Mouse (Mus musculus): ENCODE data around the gene Sppl2b. TPM values are rescaled to one million over a fixed set of nuclear protein-coding genes. Genes with fewer than 3 reads are reported as not detected.

The Sppl2b gene
- polyA plus RNA-seq, 1 experiment from 2014 or later = 28.4 TPM

DNA sequence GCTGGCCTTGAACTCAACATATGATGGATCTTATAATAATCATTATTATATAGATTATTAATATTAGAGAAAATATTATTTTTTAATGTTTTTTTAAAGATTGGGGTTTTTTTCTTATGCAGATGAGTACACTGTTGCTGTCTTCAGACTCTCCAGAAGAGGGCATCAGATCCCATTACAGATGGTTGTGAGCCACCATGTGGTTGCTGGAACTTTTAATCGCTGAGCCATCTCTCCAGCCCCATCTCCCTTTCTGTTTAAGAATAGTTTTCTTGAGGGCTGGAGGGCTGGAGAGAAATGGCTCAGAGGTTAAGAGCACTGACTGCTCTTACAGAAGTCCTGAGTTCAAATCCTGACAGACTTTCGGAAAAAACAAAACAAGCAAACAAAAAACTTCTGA is 33.1 kb upstream of the Sppl2b start:
- Histone ChIP-seq H3K4me1 (ENCODE audit: control insufficient read depth, insufficient read depth, low read length) (0 out of 2 replicates have a peak, but pooled peaks cover 2% of the 10 kb centered on the region), H3K9ac (ENCODE audit: low read length) (no peak overlapping the region), H3K4me3 (ENCODE audit: low read length) (no peak overlapping the region), H3K4me2 (ENCODE audit: low read depth, low read length) (no peak overlapping the region), H3K27me3 (ENCODE audit: control insufficient read depth, insufficient read depth, low read length) (no peaks in the 10 kb centered on the region), H3K36me3 (ENCODE audit: control insufficient read depth, insufficient read depth) (no peaks in the 10 kb centered on the region), H3K9me3 (replicated peaks; ENCODE audit: control insufficient read depth, low read length) (no peaks in the 10 kb centered on the region), H3K27ac (ENCODE audit: low read length) (no peak overlapping the region)
- ATAC-seq (replicated peaks; ENCODE audit: extremely low read depth, insufficient read depth, low FRiP score) = no peak
- 47% methylated on average over 2 of the region's 2 CpGs for WGBS

- Histone ChIP-seq H3K27ac (ENCODE audit: low read length) (no peak overlapping the region), H3K36me3 (ENCODE audit: control insufficient read depth, insufficient read depth) (no peaks in the 10 kb centered on the region), H3K4me1 (ENCODE audit: control insufficient read depth, insufficient read depth, low read length) (peaks cover 2% of the 10 kb centered on the region; the same call in 1 of the 2 replicates), H3K9ac (ENCODE audit: low read length) (no peak overlapping the region), H3K27me3 (ENCODE audit: control insufficient read depth, insufficient read depth, low read length) (no peaks in the 10 kb centered on the region), H3K4me2 (ENCODE audit: low read depth, low read length) (no peak overlapping the region), H3K4me3 (ENCODE audit: low read length) (no peak overlapping the region), H3K9me3 (replicated peaks; ENCODE audit: control insufficient read depth, low read length) (no peaks in the 10 kb centered on the region)
- ATAC-seq (replicated peaks; ENCODE audit: extremely low read depth, insufficient read depth, low FRiP score) = no peak
- 89% methylated on average over 5 of the region's 5 CpGs for WGBS
These were observed 32.5 kb upstream of the Sppl2b start for GRCm38 (mm10) chr10:80822528-80822927.

GRCm38 (mm10) chr10:80823316-80823715 is 31.8 kb upstream of the Sppl2b start:
- no peak overlapping the region for H3K4me2 ChIP-seq (ENCODE audit: low read depth, low read length)
- H3K27me3 ChIP-seq (ENCODE audit: control insufficient read depth, insufficient read depth, low read length) = no peaks in the 10 kb centered on the region
- H3K4me1 ChIP-seq (ENCODE audit: control insufficient read depth, insufficient read depth, low read length) = peaks cover 9% of the 10 kb centered on the region
- H3K9me3 ChIP-seq (replicated peaks; ENCODE audit: control insufficient read depth, low read length) = no peaks in the 10 kb centered on the region
- no peak overlapping the region for H3K9ac ChIP-seq (ENCODE audit: low read length)
- WGBS = 81% methylated on average over 1 of the region's 1 CpGs
- ATAC-seq (replicated peaks; ENCODE audit: extremely low read depth, insufficient read depth, low FRiP score) = no peak
- H3K27ac ChIP-seq (ENCODE audit: low read length) = no peak overlapping the region
- no peaks in the 10 kb centered on the region for H3K36me3 ChIP-seq (ENCODE audit: control insufficient read depth, insufficient read depth)
- H3K4me3 ChIP-seq (ENCODE audit: low read length) = no peak overlapping the region

DNA sequence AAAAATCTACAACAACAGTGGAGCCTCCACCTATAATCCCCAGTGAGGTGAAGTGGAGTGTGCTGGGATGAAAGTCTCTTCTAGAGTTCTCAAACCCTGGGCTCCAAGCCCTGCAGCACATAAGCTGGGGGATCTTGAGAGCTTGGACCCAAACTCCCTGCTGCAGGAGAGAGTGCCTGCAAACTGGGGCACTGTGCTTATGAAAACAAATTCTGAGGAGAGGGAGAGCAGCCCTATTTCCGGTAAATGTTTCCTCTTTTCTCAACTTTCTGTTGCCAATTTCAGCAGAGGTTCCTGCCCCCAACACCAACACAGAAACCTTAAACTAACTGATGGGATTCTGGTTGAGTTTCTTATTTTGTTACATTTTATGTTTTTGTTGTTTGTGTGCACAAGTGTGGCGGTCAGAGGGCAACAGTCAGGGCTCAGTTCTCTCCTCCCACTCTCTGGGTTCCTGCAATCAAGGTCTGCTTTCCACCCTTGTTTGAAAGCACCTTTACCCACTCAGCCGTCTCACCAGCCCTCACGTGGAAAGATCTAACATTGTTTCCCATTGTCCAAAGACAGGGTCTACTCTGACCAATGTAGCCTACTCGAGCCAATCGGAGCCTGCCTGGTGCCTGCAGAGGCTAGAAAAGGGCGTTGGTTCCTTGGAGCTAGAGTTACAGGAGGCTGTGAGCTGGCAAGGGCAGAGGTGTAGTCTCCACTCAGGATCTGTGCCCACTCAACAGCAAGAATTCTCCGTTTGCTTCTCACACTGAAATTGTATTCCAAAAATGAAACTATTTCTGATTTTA is 31.0 kb upstream of the Sppl2b start:
- H3K4me3 ChIP-seq (ENCODE audit: low read length) = no peak overlapping the region
- peak overlapping the region; percentile 3; the same call in 1 of the 2 replicates for H3K27ac ChIP-seq (ENCODE audit: low read length)
- WGBS = 56% methylated on average over 8 of the region's 8 CpGs
- H3K4me2 ChIP-seq (ENCODE audit: low read depth, low read length) = no peak overlapping the region
- H3K36me3 ChIP-seq (ENCODE audit: control insufficient read depth, insufficient read depth) = peaks cover 3% of the 10 kb centered on the region; the same call in 1 of the 2 replicates
- no peak for ATAC-seq (replicated peaks; ENCODE audit: extremely low read depth, insufficient read depth, low FRiP score)
- H3K27me3 ChIP-seq (ENCODE audit: control insufficient read depth, insufficient read depth, low read length) = no peaks in the 10 kb centered on the region
- no peak overlapping the region for H3K9ac ChIP-seq (ENCODE audit: low read length)
- H3K4me1 ChIP-seq (ENCODE audit: control insufficient read depth, insufficient read depth, low read length) = peaks cover 12% of the 10 kb centered on the region
- no peaks in the 10 kb centered on the region for H3K9me3 ChIP-seq (replicated peaks; ENCODE audit: control insufficient read depth, low read length)

DNA sequence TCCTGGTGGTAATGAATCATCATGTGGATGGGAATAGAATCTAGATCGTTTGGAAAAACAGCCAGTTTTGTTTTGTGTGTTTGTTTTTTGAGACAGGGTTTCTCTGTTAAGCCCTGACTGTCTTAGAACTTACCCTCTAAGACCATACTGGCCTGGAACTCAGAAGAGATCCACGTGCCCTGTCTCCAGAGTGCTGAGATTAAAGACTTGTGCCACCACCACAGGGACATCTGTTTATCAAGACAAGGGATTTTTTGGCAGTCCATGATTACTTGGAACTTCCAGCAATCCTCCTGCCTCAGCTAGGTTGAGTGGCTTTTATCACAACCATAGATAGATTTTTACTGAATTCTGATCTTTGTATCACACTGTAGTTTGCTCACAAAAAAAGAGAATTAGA is 30.2 kb upstream of the Sppl2b start:
- H3K4me2 ChIP-seq (ENCODE audit: low read depth, low read length) = no peak overlapping the region
- no peak overlapping the region for H3K4me3 ChIP-seq (ENCODE audit: low read length)
- H3K4me1 ChIP-seq (ENCODE audit: control insufficient read depth, insufficient read depth, low read length) = peaks cover 19% of the 10 kb centered on the region
- H3K27ac ChIP-seq (ENCODE audit: low read length) = no peak overlapping the region
- no peaks in the 10 kb centered on the region for H3K27me3 ChIP-seq (ENCODE audit: control insufficient read depth, insufficient read depth, low read length)
- H3K36me3 ChIP-seq (ENCODE audit: control insufficient read depth, insufficient read depth) = peaks cover 10% of the 10 kb centered on the region
- no peaks in the 10 kb centered on the region for H3K9me3 ChIP-seq (replicated peaks; ENCODE audit: control insufficient read depth, low read length)
- 68% methylated on average over 2 of the region's 2 CpGs for WGBS
- no peak overlapping the region for H3K9ac ChIP-seq (ENCODE audit: low read length)
- ATAC-seq (replicated peaks; ENCODE audit: extremely low read depth, insufficient read depth, low FRiP score) = no peak

DNA sequence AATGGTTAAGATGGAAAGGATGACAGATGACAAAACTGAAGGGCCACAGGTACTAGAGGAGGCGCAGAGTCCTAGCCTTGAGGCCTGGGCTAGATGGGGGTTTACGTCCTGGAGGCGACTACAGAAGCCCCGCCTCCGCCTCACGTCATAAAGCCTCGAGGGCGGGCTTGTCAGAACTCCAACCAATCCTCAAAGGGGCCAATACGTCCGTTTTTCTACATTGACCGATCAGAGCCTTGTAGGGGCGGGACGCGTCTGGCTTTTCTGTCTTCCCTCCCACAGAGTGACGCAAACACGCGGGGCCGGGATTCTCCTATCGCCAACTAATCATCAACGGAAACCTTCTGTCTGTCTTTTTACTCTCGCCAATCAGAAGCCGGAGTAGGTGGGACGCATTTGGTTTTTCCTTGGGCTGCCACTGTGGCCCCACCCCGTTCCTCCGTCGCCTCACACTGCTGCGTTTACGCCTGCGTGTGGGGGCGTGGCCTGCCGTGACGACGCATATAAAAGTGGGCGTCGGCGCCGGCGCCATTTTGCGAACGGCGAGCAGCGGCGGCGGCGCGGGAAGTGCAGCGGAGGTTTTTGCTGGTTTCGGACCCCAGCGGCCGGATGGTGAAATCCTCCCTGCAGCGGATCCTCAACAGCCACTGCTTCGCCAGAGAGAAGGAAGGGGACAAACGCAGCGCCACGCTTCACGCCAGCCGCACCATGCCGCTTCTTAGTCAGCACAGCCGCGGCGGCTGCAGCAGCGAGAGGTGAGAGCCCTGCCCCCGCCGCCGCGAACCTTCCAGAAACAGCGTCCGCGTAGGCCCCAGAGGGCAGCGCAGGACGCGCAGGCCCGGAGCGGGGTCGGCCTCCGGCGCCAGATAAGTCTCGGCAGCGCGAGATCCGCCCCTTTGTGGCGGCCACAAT is 28.7 kb upstream of the Sppl2b start, which contains the start of gene Oaz1:
Gene Oaz1, plus strand, starts transcription at position 506 of the 912 bp plus-strand sequence.
- Histone ChIP-seq H3K4me1 (ENCODE audit: control insufficient read depth, insufficient read depth, low read length) (peaks cover 31% of the 10 kb centered on the region), H3K36me3 (ENCODE audit: control insufficient read depth, insufficient read depth) (peaks cover 15% of the 10 kb centered on the region), H3K9me3 (replicated peaks; ENCODE audit: control insufficient read depth, low read length) (no peaks in the 10 kb centered on the region), H3K9ac (ENCODE audit: low read length) (peak within 1 kb of the TSS; percentile 95), H3K27me3 (ENCODE audit: control insufficient read depth, insufficient read depth, low read length) (no peaks in the 10 kb centered on the region), H3K27ac (ENCODE audit: low read length) (peak within 1 kb of the TSS; percentile 95), H3K4me2 (ENCODE audit: low read depth, low read length) (peak within 1 kb of the TSS; percentile 86), H3K4me3 (ENCODE audit: low read length) (peak within 1 kb of the TSS; percentile 93)
- peak; percentile 97 for ATAC-seq (replicated peaks; ENCODE audit: extremely low read depth, insufficient read depth, low FRiP score)
- WGBS = under 1% methylated on average over 77 of the region's 82 CpGs

GRCm38 (mm10) chr10:80827063-80827869 is 27.8 kb upstream of the Sppl2b start:
- Histone ChIP-seq H3K9me3 (replicated peaks; ENCODE audit: control insufficient read depth, low read length) (no peaks in the 10 kb centered on the region), H3K9ac (ENCODE audit: low read length) (peak overlapping the region; percentile 95), H3K27ac (ENCODE audit: low read length) (peak overlapping the region; percentile 94), H3K4me1 (ENCODE audit: control insufficient read depth, insufficient read depth, low read length) (peaks cover 31% of the 10 kb centered on the region), H3K27me3 (ENCODE audit: control insufficient read depth, insufficient read depth, low read length) (no peaks in the 10 kb centered on the region), H3K4me2 (ENCODE audit: low read depth, low read length) (peak overlapping the region; percentile 86), H3K4me3 (ENCODE audit: low read length) (peak overlapping the region; percentile 93), H3K36me3 (ENCODE audit: control insufficient read depth, insufficient read depth) (peaks cover 15% of the 10 kb centered on the region)
- 3% methylated on average over 29 of the region's 29 CpGs for WGBS
- no peak for ATAC-seq (replicated peaks; ENCODE audit: extremely low read depth, insufficient read depth, low FRiP score)

GRCm38 (mm10) chr10:80827870-80828420 is 27.1 kb upstream of the Sppl2b start:
- H3K4me1 ChIP-seq (ENCODE audit: control insufficient read depth, insufficient read depth, low read length) = peaks cover 31% of the 10 kb centered on the region
- no peaks in the 10 kb centered on the region for H3K9me3 ChIP-seq (replicated peaks; ENCODE audit: control insufficient read depth, low read length)
- peaks cover 2% of the 10 kb centered on the region for H3K27me3 ChIP-seq (ENCODE audit: control insufficient read depth, insufficient read depth, low read length)
- H3K36me3 ChIP-seq (ENCODE audit: control insufficient read depth, insufficient read depth) = peaks cover 15% of the 10 kb centered on the region
- H3K9ac ChIP-seq (ENCODE audit: low read length) = peak overlapping the region; percentile 95
- ATAC-seq (replicated peaks; ENCODE audit: extremely low read depth, insufficient read depth, low FRiP score) = no peak
- H3K4me3 ChIP-seq (ENCODE audit: low read length) = peak overlapping the region; percentile 93
- 67% methylated on average over 10 of the region's 10 CpGs for WGBS
- peak overlapping the region; percentile 86 for H3K4me2 ChIP-seq (ENCODE audit: low read depth, low read length)
- no peak overlapping the region for H3K27ac ChIP-seq (ENCODE audit: low read length)
